In genomic region chr6:28787133-28787532, GRCm38 (mm10) we compare ENCODE assay signal across 15 mouse cellular contexts. TPM values are rescaled to one million over a fixed set of nuclear protein-coding genes. Genes with fewer than 3 reads are reported as not detected.
DNase-seq lines count a peak whose midpoint lies in the region; ATAC-seq lines count a peak whose summit lies in the region.
"Had no signal": no experiment of that assay in that cellular context is flagged by ENCODE, and none has a peak within 500 bp of the region (broad histone marks: within the 10 kb centered on the region; RNA-seq: fewer than 3 reads in every experiment).

No protein-coding gene starts in this region.

- DNase-seq in cerebellum, adult 18-20 months, result peak; percentile 48 to 50
- no peak for DNase-seq in cerebellum, postnatal 4 days (ENCODE audit: low spot score in 2 of 2)
- DNase-seq in testis, postnatal 14 days (ENCODE audit: low spot score), result peak; percentile 31
- no peak for DNase-seq in testis, postnatal 10 days (ENCODE audit: low spot score)
- peak; percentile 37 to 40 for DNase-seq in cerebellum, postnatal 10 days
- DNase-seq in B cell, adult 2 months, result no peak
- no peak for DNase-seq in adipocyte (ENCODE audit: low spot score)
- DNase-seq: gastrocnemius, postnatal 10 days; kidney, adult 2 months; kidney, postnatal 25 days; lung, postnatal 10 days; spleen, adult 18-20 months; thymus, postnatal 25 days had no signal

- peak; percentile 61 for ATAC-seq in megakaryocyte-erythroid progenitor cell, adult 5-6 weeks (replicated peaks; ENCODE audit: low FRiP score, low TSS enrichment, poor library complexity, severe bottlenecking)

RNA-seq across cellular contexts. Expression of gene Lrrc4, which starts 44.4 kb away (rescaled TPM):
- not detected in 2 replicates for total RNA-seq in megakaryocyte-erythroid progenitor cell, adult 5-6 weeks (2014; fragmentation: Nextera tagmentation)
- total RNA-seq in megakaryocyte-erythroid progenitor cell, adult 5-6 weeks (2017), result 0.05 TPM in 1 of 2 replicates, not detected in the other
- total RNA-seq: hematopoietic stem cell, adult 5-6 weeks had no signal

Comparison
In these comparisons a context has a peak if more than half of its experiments do, and no peak if none do; other contexts are left out.
1. DNase-seq: peak in cerebellum, adult 18-20 months (2 of 2), testis, postnatal 14 days (single experiment) and cerebellum, postnatal 10 days (2 of 2); none in cerebellum, postnatal 4 days (0 of 2), testis, postnatal 10 days (single experiment), B cell, adult 2 months (0 of 2) and adipocyte (single experiment).